Mouse (Mus musculus) olfactory bulb, adult 2 months (tissue): Measurements from ENCODE around the gene Gm5108.

Experiments used
- CTCF ChIP-seq: fragments of 200-500 bp; IDR thresholded peaks from 2 replicates; pipeline ENCODE4 v1.5.1; 2012; ENCODE audit warnings: low read depth, mild to moderate bottlenecking, low read length, moderate library complexity; ENCODE audit not compliant: insufficient read depth
- POLR2A ChIP-seq: fragments of 200-500 bp; IDR thresholded peaks from 2 replicates; pipeline ENCODE4 v1.6.1; 2012; ENCODE audit warnings: mild to moderate bottlenecking, low read depth, low read length, moderate library complexity; ENCODE audit not compliant: insufficient read depth

DNA sequence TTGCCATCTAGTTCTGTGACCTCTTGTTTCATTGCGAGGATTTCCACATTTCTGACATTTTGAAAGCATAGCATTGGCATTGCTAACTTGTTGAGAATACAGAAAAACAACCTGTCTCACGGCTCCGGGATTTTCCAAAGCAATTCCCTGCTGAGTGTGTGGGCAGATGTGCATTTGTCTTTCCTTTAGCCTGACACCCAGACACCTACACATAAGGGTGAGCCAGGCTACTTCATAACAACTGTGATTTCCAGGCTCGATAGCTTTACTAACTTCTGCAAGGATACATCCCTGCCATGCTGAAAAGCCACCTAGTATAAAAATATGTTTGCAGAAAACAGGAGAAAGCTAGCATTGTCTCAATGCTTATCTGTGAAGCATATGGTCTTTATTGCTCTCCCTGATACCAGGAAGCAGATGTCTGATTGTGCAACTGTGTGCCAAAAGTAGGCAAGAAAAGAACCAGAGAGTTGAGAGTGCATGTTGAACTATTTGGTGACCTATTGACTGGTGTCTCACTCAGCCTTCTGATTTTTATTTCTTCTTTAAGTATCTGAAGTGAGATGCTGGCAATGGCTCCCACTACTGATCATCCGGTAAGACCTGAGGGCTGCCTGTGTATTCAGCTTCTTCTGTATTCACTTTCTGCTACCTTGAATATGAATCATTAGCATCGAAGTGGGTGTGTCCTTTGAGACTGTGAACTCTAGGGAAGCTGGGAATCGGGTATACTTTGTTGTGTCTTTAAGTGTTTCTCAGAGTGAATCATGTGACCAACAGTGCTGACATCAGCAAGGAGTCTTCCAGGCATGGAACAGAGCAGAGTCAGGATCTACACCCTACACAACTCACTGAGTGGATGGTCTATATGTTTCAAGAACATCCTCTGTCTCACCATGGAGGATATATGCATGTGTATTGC, 20.5 kb downstream of the Gm5108 start:
- no peak for TF ChIP-seq POLR2A
- TF ChIP-seq CTCF = no peak
